ENCODE assay signal across 24 mouse cellular contexts in genomic region chr9:21537009-21537408, GRCm38 (mm10). TPM values are rescaled to one million over a fixed set of nuclear protein-coding genes. Genes with fewer than 3 reads are reported as not detected.
"Had no signal": no experiment of that assay in that cellular context is flagged by ENCODE, and none has a peak within 500 bp of the region (broad histone marks: within the 10 kb centered on the region; RNA-seq: fewer than 3 reads in every experiment).

No protein-coding gene starts in this region.

- H3K27me3 ChIP-seq: heart, embryonic 13.5 days; heart, embryonic 15.5 days; hindbrain, embryonic 13.5 days; hindbrain, embryonic 15.5 days; limb, embryonic 13.5 days; limb, embryonic 15.5 days had no signal

- H3K4me1 ChIP-seq: hindbrain, embryonic 15.5 days; limb, embryonic 13.5 days; limb, embryonic 15.5 days had no signal

- ATAC-seq: hindbrain, postnatal 0 days; intestine, embryonic 16.5 days had no signal

- H3K4me2 ChIP-seq: heart, embryonic 11.5 days; heart, embryonic 13.5 days; heart, embryonic 15.5 days; hindbrain, embryonic 13.5 days; hindbrain, embryonic 15.5 days; limb, embryonic 13.5 days; limb, embryonic 15.5 days had no signal

- H3K36me3 ChIP-seq: heart, embryonic 13.5 days; heart, embryonic 15.5 days; hindbrain, embryonic 13.5 days; hindbrain, embryonic 15.5 days; limb, embryonic 13.5 days; limb, embryonic 15.5 days had no signal

- H3K4me3 ChIP-seq: heart, adult 2 months; heart, embryonic 13.5 days; heart, embryonic 15.5 days; hindbrain, embryonic 13.5 days; hindbrain, embryonic 15.5 days; limb, embryonic 13.5 days; limb, embryonic 15.5 days had no signal

- H3K27ac ChIP-seq: heart, adult 2 months; heart, embryonic 13.5 days; heart, embryonic 15.5 days; hindbrain, embryonic 13.5 days; hindbrain, embryonic 15.5 days; hindbrain, postnatal 0 days; kidney, postnatal 0 days; limb, embryonic 13.5 days; limb, embryonic 15.5 days had no signal

- H3K9me3 ChIP-seq: heart, embryonic 13.5 days; heart, embryonic 15.5 days; hindbrain, embryonic 13.5 days; hindbrain, embryonic 15.5 days; limb, embryonic 13.5 days; limb, embryonic 15.5 days had no signal

- H3K9ac ChIP-seq: heart, embryonic 13.5 days; heart, embryonic 15.5 days; hindbrain, embryonic 13.5 days; hindbrain, embryonic 15.5 days; limb, embryonic 13.5 days; limb, embryonic 15.5 days had no signal

- DNase-seq: gastrocnemius, postnatal 14 days; gastrocnemius, postnatal 36 days; heart, adult 11 months; heart, adult 2 months; heart, postnatal 14 days; heart, postnatal 36 days; kidney, adult 11 months; kidney, adult 2 months; kidney, postnatal 14 days; kidney, postnatal 36 days; layer of hippocampus, adult 9-11 months; layer of hippocampus, postnatal 36 days; left cerebral cortex, postnatal 4 days had no signal

RNA-seq across cellular contexts. Expression of gene AB124611, which starts 11.0 kb away (rescaled TPM):
- total RNA-seq: layer of hippocampus, adult 18-20 months had no signal
